ENCODE assay signal across 29 mouse cellular contexts in genomic region chr2:164898008-164898407, GRCm38 (mm10). TPM values are rescaled to one million over a fixed set of nuclear protein-coding genes. Genes with fewer than 3 reads are reported as not detected.
DNase-seq lines count a peak whose midpoint lies in the region; TF ChIP-seq lines count a peak whose summit lies in the region.
"Had no signal": no experiment of that assay in that cellular context is flagged by ENCODE, and none has a peak within 500 bp of the region (broad histone marks: within the 10 kb centered on the region; RNA-seq: fewer than 3 reads in every experiment).

No protein-coding gene starts in this region.

- no peaks in the 10 kb centered on the region for H3K36me3 ChIP-seq in heart, adult 2 months (ENCODE audit: control insufficient read depth, insufficient read depth, low read length)

- intact Hi-C loops in heart, adult 2 months (cut with DNase I): no loop called here

- 90% methylated on average over 7 of the region's 7 CpGs for WGBS in heart, adult 2 months
- 84% methylated on average over 7 of the region's 7 CpGs for WGBS in lung, adult 2 months

- peak; percentile 42 for TF ChIP-seq CTCF in heart, adult 2 months (IDR thresholded peaks at IDR 0.05)
- no peak for TF ChIP-seq CTCF in lung, adult 2 months (IDR thresholded peaks at IDR 0.05; ENCODE audit: insufficient read depth, low read length)

- H3K9ac ChIP-seq in heart, adult 2 months (ENCODE audit: low read depth, low read length): no peak overlapping the region
- H3K9ac ChIP-seq: embryonic facial prominence, embryonic 13.5 days; forebrain, embryonic 12.5 days; forebrain, embryonic 15.5 days; heart, embryonic 13.5 days; hindbrain, embryonic 14.5 days had no signal

- H3K27ac ChIP-seq in heart, adult 2 months: no peak overlapping the region
- H3K27ac ChIP-seq: embryonic facial prominence, embryonic 10.5 days; embryonic facial prominence, embryonic 13.5 days; forebrain, embryonic 12.5 days; forebrain, embryonic 15.5 days; heart, embryonic 10.5 days; heart, embryonic 13.5 days; hindbrain, embryonic 14.5 days; hindbrain, postnatal 0 days had no signal

- TF ChIP-seq EP300 in heart, adult 2 months (IDR thresholded peaks at IDR 0.05; ENCODE audit: insufficient read depth, low read depth, low read length): no peak

- no peaks in the 10 kb centered on the region for H3K4me1 ChIP-seq in heart, adult 2 months (ENCODE audit: control insufficient read depth, insufficient read depth, low read length)
- H3K4me1 ChIP-seq in lung, adult 2 months (ENCODE audit: control insufficient read depth, insufficient read depth, low read length): no peaks in the 10 kb centered on the region
- H3K4me1 ChIP-seq: embryonic facial prominence, embryonic 10.5 days; embryonic facial prominence, embryonic 13.5 days; forebrain, embryonic 12.5 days; forebrain, embryonic 15.5 days; heart, embryonic 10.5 days; heart, embryonic 13.5 days had no signal

- no peaks in the 10 kb centered on the region for H3K27me3 ChIP-seq in heart, adult 2 months (ENCODE audit: control insufficient read depth, insufficient read depth, low read length)
- H3K27me3 ChIP-seq: CH12.LX; embryonic facial prominence, embryonic 13.5 days; forebrain, embryonic 12.5 days; forebrain, embryonic 15.5 days; heart, embryonic 13.5 days; Patski had no signal

- no peak overlapping the region for H3K4me3 ChIP-seq in heart, adult 2 months
- H3K4me3 ChIP-seq in lung, adult 2 months (replicated peaks; ENCODE audit: extremely low read depth, low read depth, low read length): no peak overlapping the region
- H3K4me3 ChIP-seq: embryonic facial prominence, embryonic 10.5 days; embryonic facial prominence, embryonic 13.5 days; erythroblast, embryonic 14.5 days; forebrain, embryonic 12.5 days; forebrain, embryonic 15.5 days; heart, embryonic 10.5 days; heart, embryonic 13.5 days had no signal

- H3K79me2 ChIP-seq in heart, adult 2 months (replicated peaks; ENCODE audit: control insufficient read depth, insufficient read depth, low read length): no peaks in the 10 kb centered on the region

- DNase-seq in heart, adult 2 months: no peak
- no peak for DNase-seq in heart, adult 9 months (ENCODE audit: low spot score in 2 of 2)
- peak; percentile 37 for DNase-seq in lung, postnatal 36 days
- no peak for DNase-seq in lung, adult 2 months
- DNase-seq in B cell, adult 2 months: peak; percentile 55 to 57
- peak; percentile 38 for DNase-seq in thymus, postnatal 25 days
- DNase-seq in right cerebral cortex, adult 2 months (ENCODE audit: low spot score in 2 of 2): no peak
- DNase-seq: adrenal gland, postnatal 10 days; adrenal gland, postnatal 36 days; cerebellum, adult 18-20 months; cerebellum, adult 9-10 months; embryo, embryonic 11 days; gastrocnemius, postnatal 10 days; gastrocnemius, postnatal 36 days; heart, adult 11 months; heart, postnatal 14 days; heart, postnatal 4 days had no signal

- no peak for TF ChIP-seq POLR2A in heart, adult 2 months (IDR thresholded peaks at IDR 0.05; ENCODE audit: insufficient read depth, low read depth, low read length)
- no peak for TF ChIP-seq POLR2A in lung, adult 2 months (IDR thresholded peaks at IDR 0.05; ENCODE audit: borderline replicate concordance, extremely low read depth, low read depth, low read length)

RNA-seq across cellular contexts. Expression of gene Zfp335, which starts 13.5 kb away (rescaled TPM):
- 1 to 10 TPM; 8.0 to 8.2 TPM for total RNA-seq in heart, adult 2 months (2021)
- 14.0 and 14.3 TPM in 2 replicates for polyA plus RNA-seq in heart, adult 2 months (2012; rRNA removed)
- 33.2 and 34.9 TPM in 2 replicates for polyA plus RNA-seq in lung, adult 2 months (2012; rRNA removed)

RNA-seq across cellular contexts. Expression of gene Pcif1, which starts 18.9 kb away (rescaled TPM):
- 10 to 100 TPM; 25.7 to 31.8 TPM for total RNA-seq in heart, adult 2 months (2021)
- 18.4 and 20.8 TPM in 2 replicates for polyA plus RNA-seq in heart, adult 2 months (2012; rRNA removed)
- 42.9 and 44.3 TPM in 2 replicates for polyA plus RNA-seq in lung, adult 2 months (2012; rRNA removed)

RNA-seq across cellular contexts. Expression of gene Pltp, which starts 40.5 kb away (rescaled TPM):
- total RNA-seq in heart, adult 2 months (2021): 10 to 100 TPM; 33.8 to 36.1 TPM
- 57.4 and 71.2 TPM in 2 replicates for polyA plus RNA-seq in heart, adult 2 months (2012; rRNA removed)
- polyA plus RNA-seq in lung, adult 2 months (2012; rRNA removed): 873 and 1,096 TPM in 2 replicates
- total RNA-seq: G1E had no signal
- polyA plus RNA-seq: G1E had no signal

RNA-seq across cellular contexts. Expression of gene Mmp9, which starts 42.6 kb away (rescaled TPM):
- total RNA-seq in heart, adult 2 months (2021): under 1 TPM; 0.93 to 0.99 TPM
- polyA plus RNA-seq in heart, adult 2 months (2012; rRNA removed): 3.5 and 5.1 TPM in 2 replicates
- 12.4 and 13.4 TPM in 2 replicates for polyA plus RNA-seq in lung, adult 2 months (2012; rRNA removed)
- total RNA-seq: CH12.LX had no signal
- polyA plus RNA-seq: erythroblast, embryonic 14.5 days had no signal

Comparison
In these comparisons a context has a peak if more than half of its experiments do, and no peak if none do; other contexts are left out.
1. DNase-seq: peak in lung, postnatal 36 days (single experiment), B cell, adult 2 months (2 of 2) and thymus, postnatal 25 days (single experiment); none in heart, adult 2 months (0 of 2), heart, adult 9 months (0 of 2), lung, adult 2 months (single experiment) and right cerebral cortex, adult 2 months (0 of 2).
2. RNA of gene Pltp, which starts 40.5 kb away (polyA plus RNA-seq): 873 to 1,096 TPM in lung, adult 2 months; 57.4 to 71.2 TPM in heart, adult 2 months; every median in the first group is over 10 times any median in the second.